In the genomic region with DNA sequence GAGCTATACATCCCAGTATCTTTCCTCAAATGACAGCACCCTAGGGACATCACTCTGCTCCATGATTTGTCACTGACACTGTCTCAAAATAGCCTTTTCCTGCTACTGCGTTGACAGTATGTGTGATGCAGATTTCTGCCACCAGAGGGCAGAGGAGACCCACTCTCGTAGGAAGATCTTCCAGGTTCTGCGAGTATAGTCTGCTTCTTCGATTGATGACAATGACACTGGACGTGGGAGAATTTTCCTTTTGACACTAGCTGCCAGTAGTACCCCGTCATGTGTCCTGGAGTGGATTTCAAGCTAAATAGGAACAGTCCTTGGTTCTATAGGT, we compare ENCODE assay signal across 9 mouse cellular contexts. TPM values are rescaled to one million over a fixed set of nuclear protein-coding genes. Genes with fewer than 3 reads are reported as not detected.
DNase-seq lines count a peak whose midpoint lies in the region; ATAC-seq lines count a peak whose summit lies in the region.
"Had no signal": no experiment of that assay in that cellular context is flagged by ENCODE, and none has a peak within 500 bp of the region (broad histone marks: within the 10 kb centered on the region; RNA-seq: fewer than 3 reads in every experiment).

No protein-coding gene starts in this region.

- no peak overlapping the region for H3K27ac ChIP-seq in liver, embryonic 13.5 days
- no peak overlapping the region for H3K27ac ChIP-seq in neural tube, embryonic 14.5 days (ENCODE audit: low read depth, low read length)
- H3K27ac ChIP-seq: liver, embryonic 15.5 days had no signal

- 9% methylated on average over 6 of the region's 6 CpGs for WGBS in liver, embryonic 13.5 days (ENCODE audit: insufficient replicate concordance)
- 5% methylated on average over 6 of the region's 6 CpGs for WGBS in neural tube, embryonic 14.5 days

- H3K4me1 ChIP-seq in liver, embryonic 13.5 days (replicated peaks): no peaks in the 10 kb centered on the region
- no peaks in the 10 kb centered on the region for H3K4me1 ChIP-seq in neural tube, embryonic 14.5 days (ENCODE audit: control insufficient read depth, insufficient read depth, low read length)
- H3K4me1 ChIP-seq: liver, embryonic 15.5 days had no signal

- H3K27me3 ChIP-seq in liver, embryonic 13.5 days: no peaks in the 10 kb centered on the region
- no peaks in the 10 kb centered on the region for H3K27me3 ChIP-seq in neural tube, embryonic 14.5 days (ENCODE audit: control insufficient read depth, insufficient read depth, low read length)
- H3K27me3 ChIP-seq: liver, embryonic 15.5 days had no signal

- H3K36me3 ChIP-seq in liver, embryonic 13.5 days: no peaks in the 10 kb centered on the region
- no peaks in the 10 kb centered on the region for H3K36me3 ChIP-seq in neural tube, embryonic 14.5 days (ENCODE audit: control insufficient read depth, insufficient read depth, low read length)
- H3K36me3 ChIP-seq: liver, embryonic 15.5 days had no signal

- no peak overlapping the region for H3K9ac ChIP-seq in liver, embryonic 13.5 days
- H3K9ac ChIP-seq in neural tube, embryonic 14.5 days (replicated peaks; ENCODE audit: low read depth, low read length): no peak overlapping the region
- H3K9ac ChIP-seq: liver, embryonic 15.5 days had no signal

- no peak overlapping the region for H3K4me2 ChIP-seq in liver, embryonic 13.5 days
- H3K4me2 ChIP-seq in neural tube, embryonic 14.5 days (ENCODE audit: low read depth, low read length): no peak overlapping the region
- H3K4me2 ChIP-seq: liver, embryonic 15.5 days had no signal

- no peaks in the 10 kb centered on the region for H3K9me3 ChIP-seq in liver, embryonic 13.5 days (replicated peaks)
- H3K9me3 ChIP-seq in neural tube, embryonic 14.5 days (ENCODE audit: control insufficient read depth, low read length): no peaks in the 10 kb centered on the region
- H3K9me3 ChIP-seq: liver, embryonic 15.5 days had no signal

- DNase-seq in ES-CJ7 (ENCODE audit: low read depth, low spot score): peak; percentile 80
- DNase-seq in adrenal gland, postnatal 10 days: peak; percentile 77
- peak; percentile 57 for DNase-seq in embryo, embryonic 11.5 days (ENCODE audit: low read depth, low spot score)
- peak; percentile 12 to 34 for DNase-seq in heart, adult 9 months (ENCODE audit: low spot score in 2 of 2)
- peak; percentile 64 for DNase-seq in kidney, postnatal 14 days
- peak; percentile 22 for DNase-seq in liver, embryonic 13.5 days

- ATAC-seq in liver, embryonic 13.5 days (ENCODE audit: low read depth): no peak
- ATAC-seq in neural tube, embryonic 14.5 days (ENCODE audit: low read depth): peak; percentile 66; the same call in 1 of the 2 replicates
- ATAC-seq in monocyte, adult 5-6 weeks (replicated peaks; ENCODE audit: insufficient number of reproducible peaks, low FRiP score, low TSS enrichment, poor library complexity, severe bottlenecking): no peak

- H3K4me3 ChIP-seq in liver, embryonic 13.5 days (replicated peaks): no peak overlapping the region
- H3K4me3 ChIP-seq in neural tube, embryonic 14.5 days (ENCODE audit: low read depth, low read length): no peak overlapping the region
- H3K4me3 ChIP-seq: liver, embryonic 15.5 days had no signal

RNA-seq across cellular contexts. Expression of gene Rabl2, which starts 31.9 kb away (rescaled TPM):
- 10 to 100 TPM in 1 of 2 experiments, 1 to 10 TPM in 1; 9.2 to 11.1 TPM for total RNA-seq in adrenal gland, postnatal 10 days (2021)
- polyA plus RNA-seq in liver, embryonic 13.5 days (2015; fragmentation: Nextera tagmentation; extraction: Ambion mirVana): 7.1 and 9.1 TPM in 2 replicates
- polyA plus RNA-seq in neural tube, embryonic 14.5 days (2014; fragmentation: Nextera tagmentation; extraction: Ambion mirVana): 80.3 and 99.6 TPM in 2 replicates
- total RNA-seq in monocyte, adult 5-6 weeks (2017): 0.87 to 1.2 TPM in 2 of 3 replicates, not detected in the other

RNA-seq across cellular contexts. Expression of gene Acr, which starts 55.5 kb away (rescaled TPM):
- total RNA-seq in adrenal gland, postnatal 10 days (2021): under 1 TPM; 0.45 to 0.76 TPM
- 0.06 TPM in 1 of 2 replicates, not detected in the other for polyA plus RNA-seq in liver, embryonic 13.5 days (2015; fragmentation: Nextera tagmentation; extraction: Ambion mirVana)
- 2.0 and 2.6 TPM in 2 replicates for polyA plus RNA-seq in neural tube, embryonic 14.5 days (2014; fragmentation: Nextera tagmentation; extraction: Ambion mirVana)
- 0.85 TPM in 1 of 3 replicates, not detected in the others for total RNA-seq in monocyte, adult 5-6 weeks (2017)
- polyA plus RNA-seq: liver, embryonic 15.5 days had no signal

Comparison
In these comparisons a context has a peak if more than half of its experiments do, and no peak if none do; other contexts are left out.
1. DNase-seq: peak in every context shown above with its lines; median percentile 80 in ES-CJ7; 77 in adrenal gland, postnatal 10 days; 64 in kidney, postnatal 14 days; 57 in embryo, embryonic 11.5 days; 23 in heart, adult 9 months; 22 in liver, embryonic 13.5 days.